Mouse (Mus musculus) heart, adult 2 months (tissue): Measurements from ENCODE around the gene C2.

Source experiments
- CTCF ChIP-seq: fragments of 200-600 bp; IDR thresholded peaks from 2 replicates; pipeline ENCODE4 v1.8.1; 2022; ENCODE audit warnings: antibody characterized with exemption, mild to moderate bottlenecking, moderate library complexity
- EP300 ChIP-seq: fragments of 200-500 bp; IDR thresholded peaks from 2 replicates; pipeline ENCODE4 v1.6.1; 2011; ENCODE audit warnings: low read depth, low read length, control low read depth; ENCODE audit not compliant: insufficient read depth

DNA sequence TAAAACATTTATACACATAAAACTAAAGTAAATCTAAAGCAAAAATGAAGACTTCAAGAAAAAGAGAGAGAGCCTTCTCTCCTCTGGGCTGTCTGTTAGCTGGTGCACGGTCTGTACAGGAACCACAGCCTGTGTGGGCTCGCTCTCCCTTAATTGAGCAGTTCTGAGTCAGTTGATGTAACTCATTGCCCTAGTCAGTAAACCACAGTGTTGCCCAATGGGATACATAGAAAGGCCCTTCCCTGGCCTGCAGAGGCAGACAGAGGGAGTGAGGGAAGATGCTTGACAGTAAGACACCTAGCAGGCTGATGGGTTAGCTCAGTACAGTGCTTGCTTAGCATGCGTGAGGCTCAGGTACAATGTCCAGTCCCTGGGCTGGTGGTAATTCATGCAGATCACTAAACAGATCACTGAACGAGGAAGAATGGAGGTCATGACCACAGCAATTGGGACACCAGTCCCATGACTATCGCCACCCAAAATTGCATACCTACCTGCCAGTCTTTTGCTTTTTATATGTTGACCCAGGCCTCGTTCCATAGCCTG is 40.0 kb upstream of the C2 start:
- TF ChIP-seq EP300 (no peak), CTCF (no peak)
